Mouse (Mus musculus) testis, adult 2 months (tissue): ENCODE measurements around the gene Masp1.

Experiments
- CTCF ChIP-seq: fragments of 200-500 bp; IDR thresholded peaks from 2 replicates; pipeline ENCODE4 v1.5.1; 2012; ENCODE audit warnings: low read depth, mild to moderate bottlenecking, inconsistent platforms, low read length, moderate library complexity; ENCODE audit not compliant: control insufficient read depth, insufficient read depth, insufficient replicate concordance
- POLR2A ChIP-seq: fragments of 200-500 bp; IDR thresholded peaks from 2 replicates; pipeline ENCODE4 v1.6.1; 2012; ENCODE audit warnings: low read depth, mild to moderate bottlenecking, inconsistent platforms, low read length, moderate library complexity; ENCODE audit not compliant: control insufficient read depth

DNA sequence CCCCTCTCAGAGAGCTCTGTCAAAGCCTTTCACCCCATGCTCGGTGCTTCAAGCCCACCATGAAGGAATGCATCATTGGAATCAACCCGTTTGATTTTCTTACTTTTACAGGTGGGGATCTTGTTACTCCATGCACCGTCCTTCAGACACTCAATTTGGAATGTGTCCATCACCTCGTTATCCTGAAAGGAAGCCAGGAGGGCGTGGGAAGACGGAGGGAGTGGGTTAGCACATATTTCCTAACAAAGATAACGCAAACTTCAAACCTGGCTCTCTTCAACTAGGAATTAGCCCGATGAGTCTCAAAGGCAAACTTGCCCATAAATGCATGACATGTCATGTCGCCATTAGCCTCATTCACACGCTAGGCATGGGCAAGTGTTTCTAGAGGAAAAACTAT is 37.3 kb downstream of the Masp1 start:
- no peak for TF ChIP-seq POLR2A
- TF ChIP-seq CTCF = no peak
